Mouse (Mus musculus): Measurements from ENCODE around the gene Edar. TPM values are rescaled to one million over a fixed set of nuclear protein-coding genes. Genes with fewer than 3 reads are reported as not detected.

Edar gene
- polyA plus RNA-seq, 2 experiments: not detected

GRCm38 (mm10) chr10:58595197-58595596, 80.3 kb downstream of the Edar start:
- ATAC-seq (ENCODE audit: insufficient read depth): no peak
- no peak for TF ChIP-seq EP300 (IDR thresholded peaks at IDR 0.05; ENCODE audit: low read depth)
- TF ChIP-seq CTCF (IDR thresholded peaks at IDR 0.05; ENCODE audit: low read depth): no peak
- H3K4me2 ChIP-seq (ENCODE audit: low read depth): no peak overlapping the region
- H3K27me3 ChIP-seq (ENCODE audit: control insufficient read depth, insufficient read depth, low read length): no peaks in the 10 kb centered on the region
- DNase-seq (ENCODE audit: low read depth in 3 of 3, low spot score in 3 of 3): no peak
- no peaks in the 10 kb centered on the region for H3K4me1 ChIP-seq (replicated peaks; ENCODE audit: control insufficient read depth in 2 of 2, insufficient read depth in 2 of 2, low read length in 1 of 2)
- WGBS (ENCODE audit: insufficient replicate concordance): 47% methylated on average over 3 of the region's 3 CpGs
- H3K4me3 ChIP-seq (ENCODE audit: insufficient read depth in 1 of 2, low read depth in 2 of 2, low read length in 2 of 2): no peak overlapping the region
- H3K36me3 ChIP-seq (replicated peaks; ENCODE audit: control insufficient read depth, insufficient read depth, low read depth): no peaks in the 10 kb centered on the region
- H3K27ac ChIP-seq: no peak overlapping the region
- H3K9me3 ChIP-seq (ENCODE audit: control insufficient read depth, low read length): no peaks in the 10 kb centered on the region
- no peak overlapping the region for H3K9ac ChIP-seq (replicated peaks)

DNA sequence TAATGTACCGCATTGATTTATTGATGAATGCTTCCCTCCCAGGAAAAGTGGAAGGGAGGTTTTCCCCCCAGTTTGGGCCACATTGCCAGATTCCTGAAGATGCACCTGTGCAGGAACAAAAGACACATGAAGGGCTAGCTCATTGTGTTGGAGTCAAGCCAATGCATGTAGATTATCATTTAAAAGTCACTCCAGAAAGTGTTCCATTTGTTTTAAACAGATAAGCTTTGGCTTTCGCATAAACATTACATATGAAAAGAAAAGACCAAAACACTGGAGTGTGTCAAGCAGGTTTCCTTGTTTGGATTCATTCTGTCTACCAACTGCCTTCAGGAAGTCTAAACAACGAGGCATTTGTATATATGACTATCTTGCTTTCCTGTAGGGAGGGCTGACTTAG, 81.0 kb downstream of the Edar start:
- DNase-seq (ENCODE audit: low read depth in 3 of 3, low spot score in 3 of 3) (no peak), ATAC-seq (ENCODE audit: insufficient read depth) (no peak)
- Histone ChIP-seq H3K9me3 (ENCODE audit: control insufficient read depth, low read length) (no peaks in the 10 kb centered on the region), H3K9ac (replicated peaks) (no peak overlapping the region), H3K27me3 (ENCODE audit: control insufficient read depth, insufficient read depth, low read length) (no peaks in the 10 kb centered on the region), H3K27ac (no peak overlapping the region), H3K4me1 (replicated peaks; ENCODE audit: control insufficient read depth in 2 of 2, insufficient read depth in 2 of 2, low read length in 1 of 2) (no peaks in the 10 kb centered on the region), H3K4me3 (ENCODE audit: insufficient read depth in 1 of 2, low read depth in 2 of 2, low read length in 2 of 2) (no peak overlapping the region), H3K36me3 (replicated peaks; ENCODE audit: control insufficient read depth, insufficient read depth, low read depth) (no peaks in the 10 kb centered on the region), H3K4me2 (ENCODE audit: low read depth) (no peak overlapping the region)
- WGBS (ENCODE audit: insufficient replicate concordance): 51% methylated on average over 3 of the region's 3 CpGs
- TF ChIP-seq CTCF (IDR thresholded peaks at IDR 0.05; ENCODE audit: low read depth): no peak
- TF ChIP-seq EP300 (IDR thresholded peaks at IDR 0.05; ENCODE audit: low read depth): no peak

GRCm38 (mm10) chr10:58585427-58586223, 89.8 kb downstream of the Edar start:
- Histone ChIP-seq H3K4me1 (replicated peaks; ENCODE audit: control insufficient read depth in 2 of 2, insufficient read depth in 2 of 2, low read length in 1 of 2) (no peaks in the 10 kb centered on the region), H3K4me3 (ENCODE audit: insufficient read depth in 1 of 2, low read depth in 2 of 2, low read length in 2 of 2) (no peak overlapping the region), H3K27me3 (ENCODE audit: control insufficient read depth, insufficient read depth, low read length) (no peaks in the 10 kb centered on the region), H3K36me3 (replicated peaks; ENCODE audit: control insufficient read depth, insufficient read depth, low read depth) (no peaks in the 10 kb centered on the region), H3K4me2 (ENCODE audit: low read depth) (no peak overlapping the region), H3K27ac (no peak overlapping the region), H3K9me3 (ENCODE audit: control insufficient read depth, low read length) (no peaks in the 10 kb centered on the region), H3K9ac (replicated peaks) (no peak overlapping the region)
- TF ChIP-seq CTCF (IDR thresholded peaks at IDR 0.05; ENCODE audit: low read depth) (no peak), EP300 (IDR thresholded peaks at IDR 0.05; ENCODE audit: low read depth) (no peak)
- no peak for DNase-seq (ENCODE audit: low read depth in 3 of 3, low spot score in 3 of 3)
- ATAC-seq (ENCODE audit: insufficient read depth): no peak
- 54% methylated on average over 5 of the region's 5 CpGs for WGBS (ENCODE audit: insufficient replicate concordance)

GRCm38 (mm10) chr10:58560521-58560920, 114.9 kb downstream of the Edar start:
- no peak overlapping the region for H3K4me3 ChIP-seq (ENCODE audit: insufficient read depth in 1 of 2, low read depth in 2 of 2, low read length in 2 of 2)
- H3K9me3 ChIP-seq (ENCODE audit: control insufficient read depth, low read length): no peaks in the 10 kb centered on the region
- TF ChIP-seq EP300 (IDR thresholded peaks at IDR 0.05; ENCODE audit: low read depth) (no peak), CTCF (IDR thresholded peaks at IDR 0.05; ENCODE audit: low read depth) (no peak)
- H3K4me1 ChIP-seq (replicated peaks; ENCODE audit: control insufficient read depth in 2 of 2, insufficient read depth in 2 of 2, low read length in 1 of 2): no peaks in the 10 kb centered on the region
- no peak overlapping the region for H3K9ac ChIP-seq (replicated peaks)
- DNase-seq (ENCODE audit: low read depth in 3 of 3, low spot score in 3 of 3) (no peak), ATAC-seq (ENCODE audit: insufficient read depth) (no peak)
- no peak overlapping the region for H3K4me2 ChIP-seq (ENCODE audit: low read depth)
- no peaks in the 10 kb centered on the region for H3K36me3 ChIP-seq (replicated peaks; ENCODE audit: control insufficient read depth, insufficient read depth, low read depth)
- no peaks in the 10 kb centered on the region for H3K27me3 ChIP-seq (ENCODE audit: control insufficient read depth, insufficient read depth, low read length)
- H3K27ac ChIP-seq: no peak overlapping the region
- 67% methylated on average over 6 of the region's 6 CpGs for WGBS (ENCODE audit: insufficient replicate concordance)

DNA sequence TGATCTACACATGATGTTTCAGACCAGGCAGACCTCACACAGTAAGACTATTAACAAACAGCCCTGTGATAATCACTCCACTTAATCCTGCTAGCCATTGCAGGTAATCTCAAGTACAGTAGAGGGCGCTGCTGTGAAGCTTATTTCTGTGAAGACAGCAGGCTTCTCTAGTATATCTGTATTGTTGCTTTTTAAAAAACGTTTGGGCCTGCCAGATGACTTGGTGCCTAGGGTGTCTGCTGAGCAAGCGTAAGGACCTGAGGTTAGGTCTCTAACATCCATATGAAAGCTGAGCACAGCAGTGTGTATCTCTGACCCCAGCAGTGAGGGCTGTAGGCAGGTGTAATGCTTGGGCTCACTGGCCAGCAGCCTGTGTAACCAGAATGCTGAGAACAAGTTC, 115.6 kb downstream of the Edar start:
- peak in 2 of 3 experiments; percentile 12 to 30 for DNase-seq (ENCODE audit: low read depth in 3 of 3, low spot score in 3 of 3)
- H3K9me3 ChIP-seq (ENCODE audit: control insufficient read depth, low read length): no peaks in the 10 kb centered on the region
- TF ChIP-seq CTCF (IDR thresholded peaks at IDR 0.05; ENCODE audit: low read depth): peak; percentile 53
- TF ChIP-seq EP300 (IDR thresholded peaks at IDR 0.05; ENCODE audit: low read depth): no peak
- WGBS (ENCODE audit: insufficient replicate concordance): 22% methylated on average over 3 of the region's 3 CpGs
- H3K4me1 ChIP-seq (replicated peaks; ENCODE audit: control insufficient read depth in 2 of 2, insufficient read depth in 2 of 2, low read length in 1 of 2): no peaks in the 10 kb centered on the region
- H3K9ac ChIP-seq (replicated peaks): no peak overlapping the region
- no peak overlapping the region for H3K27ac ChIP-seq
- H3K4me3 ChIP-seq (ENCODE audit: insufficient read depth in 1 of 2, low read depth in 2 of 2, low read length in 2 of 2): no peak overlapping the region
- no peak for ATAC-seq (ENCODE audit: insufficient read depth)
- no peaks in the 10 kb centered on the region for H3K27me3 ChIP-seq (ENCODE audit: control insufficient read depth, insufficient read depth, low read length)
- H3K36me3 ChIP-seq (replicated peaks; ENCODE audit: control insufficient read depth, insufficient read depth, low read depth): no peaks in the 10 kb centered on the region
- H3K4me2 ChIP-seq (ENCODE audit: low read depth): no peak overlapping the region

All from liver, embryonic 14.5 days (tissue).